Mouse (Mus musculus): ENCODE data around the gene Pip4k2b.

DNA sequence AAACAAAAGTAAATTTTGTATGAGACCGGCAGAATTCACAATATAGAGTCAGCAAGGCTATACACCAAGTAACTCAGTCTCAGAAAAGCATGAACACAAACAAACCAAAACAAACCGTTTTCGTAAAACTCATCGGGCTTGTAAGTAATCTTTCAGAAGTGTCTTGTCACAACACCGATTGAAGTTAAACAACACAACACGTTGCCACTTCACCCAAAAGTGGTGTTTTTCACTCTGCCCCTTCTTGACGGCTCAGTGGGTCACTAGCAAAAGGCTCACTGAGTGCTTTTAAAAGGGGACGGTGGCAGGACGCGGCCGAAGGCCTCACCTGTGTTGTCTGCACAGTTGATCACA, 37.0 kb upstream of the Pip4k2b start:
- TF ChIP-seq POLR2A (IDR thresholded peaks at IDR 0.05; ENCODE audit: insufficient read length, low read depth) (no peak), POLR2AphosphoS2 (IDR thresholded peaks at IDR 0.05; ENCODE audit: insufficient read length, low read depth) (no peak), USF1 (IDR thresholded peaks at IDR 0.05; ENCODE audit: low read depth) (no peak), MYOD1 (IDR thresholded peaks at IDR 0.05; ENCODE audit: control insufficient read depth in 1 of 3, insufficient read length in 2 of 3, low read depth in 2 of 3) (no peak), E2F4 (IDR thresholded peaks at IDR 0.05; ENCODE audit: insufficient read depth) (no peak), CEBPB (IDR thresholded peaks at IDR 0.05; ENCODE audit: insufficient read depth, poor library complexity, severe bottlenecking) (no peak), TCF3 (IDR thresholded peaks at IDR 0.05; ENCODE audit: insufficient read length, low read depth) (no peak)

Measured in myocyte (in vitro differentiated cells).